Mouse (Mus musculus) c-Kit-positive CD71-positive TER-119-negative erythroid progenitor cells, embryonic 14.5 days (primary cell): Measurements from ENCODE around the gene Slc25a26.

Source experiments
- DNase-seq: peaks from one replicate; pipeline ENCODE4 v3.0.0-alpha.2; 2013; ENCODE audit warnings: low read depth

Gene Slc25a26

DNA sequence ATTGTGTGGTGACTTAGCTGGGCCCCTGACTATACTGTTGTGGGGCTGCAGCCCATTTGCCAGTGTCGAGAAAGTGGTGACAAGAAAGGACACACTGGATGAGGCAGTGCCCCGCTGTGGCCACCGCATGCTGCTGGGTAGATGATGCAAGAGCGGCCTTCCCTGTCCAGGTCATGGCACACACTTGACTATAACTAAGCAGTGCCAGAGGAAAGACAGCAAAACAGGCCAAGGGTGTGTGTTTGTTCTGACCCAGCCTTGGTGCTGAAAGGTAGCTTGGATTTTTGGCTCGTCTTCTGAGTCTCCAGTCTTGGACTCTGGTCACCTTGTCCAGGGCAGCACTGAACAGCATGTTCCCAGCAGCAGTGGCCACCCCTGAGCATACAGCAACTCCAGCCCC is 101.0 kb downstream of the Slc25a26 start:
- no peak for DNase-seq

GRCm38 (mm10) chr6:94601811-94602210 is 101.7 kb downstream of the Slc25a26 start:
- no peak for DNase-seq

DNA sequence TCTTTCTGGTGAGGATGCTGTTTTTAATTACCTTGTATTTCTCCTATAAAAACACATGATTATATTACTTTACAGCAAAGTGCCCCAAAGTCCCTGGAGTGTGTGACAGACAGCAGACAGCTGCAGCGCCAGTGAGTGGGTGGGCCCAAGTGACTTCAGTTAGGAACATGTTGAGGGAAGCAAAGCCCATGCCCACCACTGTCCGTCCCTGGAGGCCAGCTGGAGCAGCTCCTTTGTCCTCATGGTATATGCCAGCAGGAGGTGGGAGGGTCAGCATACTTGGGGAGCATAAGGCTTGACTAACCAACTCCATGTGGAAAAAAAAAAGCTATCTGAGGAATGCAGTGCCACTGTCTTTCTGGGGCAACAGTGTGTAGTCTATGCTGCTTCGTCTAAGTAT is 103.9 kb downstream of the Slc25a26 start:
- no peak for DNase-seq

DNA sequence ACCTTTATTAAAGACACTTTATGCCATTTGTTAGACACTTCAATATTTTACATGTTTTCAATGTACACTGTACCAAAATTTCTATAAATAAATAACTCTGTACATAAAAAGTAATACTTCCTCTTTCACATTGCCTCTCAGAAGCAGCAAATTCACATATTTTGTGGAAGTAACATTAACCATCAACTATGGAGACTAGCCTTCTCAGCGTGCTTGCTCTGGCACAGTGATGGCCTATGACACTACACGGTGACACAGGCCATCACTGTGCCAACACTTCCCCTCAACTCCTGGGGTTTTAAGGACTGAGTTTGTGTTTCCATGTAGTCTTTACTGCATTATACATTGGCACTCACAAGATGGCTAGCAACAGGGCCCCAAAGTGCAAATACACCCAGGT is 104.4 kb downstream of the Slc25a26 start:
- DNase-seq = no peak

DNA sequence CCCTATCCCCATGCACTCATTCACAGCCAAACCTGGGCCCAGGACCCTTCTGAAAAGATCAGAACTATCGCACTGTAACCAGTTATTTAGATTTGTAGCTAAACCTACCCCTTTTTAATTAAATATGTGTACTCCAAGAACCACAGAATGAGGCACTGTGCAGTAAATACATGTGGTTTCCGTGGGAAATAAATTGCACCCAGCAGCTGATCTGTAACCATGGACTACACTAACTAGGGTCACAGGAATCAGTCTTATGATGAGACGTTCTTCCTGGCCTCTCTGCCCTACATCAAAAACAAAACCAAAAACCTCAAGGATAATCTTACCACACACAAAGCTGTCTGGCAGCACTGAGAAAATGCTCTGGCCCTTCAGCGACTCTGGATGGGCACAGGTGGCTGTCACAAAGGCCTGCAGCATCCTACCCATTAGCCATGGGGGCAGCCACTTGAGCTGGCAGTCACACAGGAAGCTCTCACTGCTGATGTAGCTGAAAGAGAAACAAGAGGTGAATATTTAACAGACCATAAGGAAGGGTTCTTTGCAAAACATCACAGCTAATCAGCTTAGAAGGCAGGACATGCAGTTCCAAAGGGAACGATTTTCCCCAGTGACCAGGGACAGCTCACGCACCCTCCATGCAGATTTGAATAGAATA is 113.2 kb downstream of the Slc25a26 start:
- no peak for DNase-seq

DNA sequence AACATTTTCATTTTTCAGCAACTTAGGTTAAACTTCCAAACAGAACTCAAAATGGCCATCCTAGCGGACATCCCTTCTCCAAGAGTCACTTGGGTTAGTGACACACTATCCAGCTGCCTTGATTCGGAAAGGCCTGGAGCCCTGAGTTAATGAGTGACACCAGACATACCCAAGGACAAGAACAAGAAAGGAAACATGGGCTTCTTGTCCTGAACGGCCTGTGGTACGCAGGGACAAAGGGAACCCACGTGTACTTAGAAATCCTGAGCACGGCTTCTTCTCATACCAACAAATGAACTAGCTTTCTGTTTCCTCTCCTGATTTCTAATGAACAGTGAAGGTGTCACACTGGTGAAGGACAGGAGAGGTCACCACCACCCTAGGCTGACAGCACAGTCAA is 114.2 kb downstream of the Slc25a26 start:
- no peak for DNase-seq

DNA sequence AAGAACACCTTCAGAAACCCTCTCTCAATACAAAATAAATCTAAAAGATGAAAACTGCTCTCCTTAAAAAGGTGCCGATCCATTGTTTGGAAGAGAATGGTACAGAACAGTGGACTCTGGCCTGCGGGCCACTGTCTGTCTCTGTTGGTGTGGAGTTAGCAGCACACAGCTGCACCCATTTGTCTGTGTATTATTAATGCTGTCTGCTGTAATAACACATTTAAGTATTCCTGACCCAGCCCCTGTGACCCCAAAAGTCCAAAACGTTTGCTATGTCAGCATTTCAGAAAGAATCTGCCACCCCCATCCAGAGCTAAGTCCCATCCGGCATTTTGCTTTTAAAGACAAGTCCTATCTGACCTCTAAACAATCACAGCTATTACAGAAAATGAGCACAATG is 115.8 kb downstream of the Slc25a26 start:
- no peak for DNase-seq

DNA sequence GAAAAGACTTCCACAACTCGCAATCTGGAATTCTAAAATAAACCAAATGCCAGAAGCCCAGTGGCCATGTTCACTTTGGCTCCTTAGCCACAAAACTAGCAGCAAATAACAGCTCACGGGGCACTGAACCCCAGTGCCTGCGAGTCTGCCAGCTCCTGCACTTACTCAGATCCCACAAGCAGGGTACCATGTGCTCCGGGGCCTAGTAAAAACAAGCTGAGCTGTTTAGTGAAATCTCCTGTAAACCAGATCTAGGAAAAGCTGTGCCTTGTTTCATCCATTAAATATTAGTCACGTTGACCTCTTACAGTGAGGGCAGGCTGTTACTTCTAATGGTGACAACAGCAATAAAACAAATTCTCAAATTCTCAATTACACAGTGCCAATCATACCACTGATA is 118.5 kb downstream of the Slc25a26 start:
- DNase-seq = no peak

GRCm38 (mm10) chr6:94620287-94620686 is 120.2 kb downstream of the Slc25a26 start:
- no peak for DNase-seq

DNA sequence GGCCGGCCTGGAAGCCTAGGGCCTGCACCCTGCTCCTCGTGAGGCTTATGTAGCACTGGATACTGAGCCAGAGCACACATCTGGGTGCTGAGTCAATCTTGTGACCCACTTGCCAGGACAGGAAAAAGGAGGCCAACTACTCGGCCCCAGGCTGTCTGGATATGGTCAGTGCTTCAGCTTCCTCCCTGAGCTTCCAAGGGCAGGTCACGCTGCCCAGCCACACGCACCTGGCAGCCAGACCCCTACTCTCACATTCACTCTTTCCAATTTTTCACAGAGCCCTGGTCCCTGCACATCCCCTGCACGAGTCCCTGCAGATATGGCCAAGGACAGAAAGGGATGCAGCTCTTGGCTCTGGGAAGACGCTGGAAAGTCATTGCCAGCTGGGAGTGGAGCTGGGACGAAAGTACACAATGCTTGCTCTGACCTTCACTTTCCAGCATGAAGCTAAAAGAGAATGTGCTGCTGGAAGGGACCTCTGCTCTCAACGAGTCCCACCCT is 120.7 kb downstream of the Slc25a26 start:
- no peak for DNase-seq

GRCm38 (mm10) chr6:94622983-94623382 is 122.9 kb downstream of the Slc25a26 start:
- DNase-seq = no peak

GRCm38 (mm10) chr6:94624543-94624942 is 124.4 kb downstream of the Slc25a26 start:
- DNase-seq = no peak

GRCm38 (mm10) chr6:94625896-94626295 is 125.8 kb downstream of the Slc25a26 start:
- no peak for DNase-seq

GRCm38 (mm10) chr6:94626807-94627206 is 126.7 kb downstream of the Slc25a26 start:
- no peak for DNase-seq

DNA sequence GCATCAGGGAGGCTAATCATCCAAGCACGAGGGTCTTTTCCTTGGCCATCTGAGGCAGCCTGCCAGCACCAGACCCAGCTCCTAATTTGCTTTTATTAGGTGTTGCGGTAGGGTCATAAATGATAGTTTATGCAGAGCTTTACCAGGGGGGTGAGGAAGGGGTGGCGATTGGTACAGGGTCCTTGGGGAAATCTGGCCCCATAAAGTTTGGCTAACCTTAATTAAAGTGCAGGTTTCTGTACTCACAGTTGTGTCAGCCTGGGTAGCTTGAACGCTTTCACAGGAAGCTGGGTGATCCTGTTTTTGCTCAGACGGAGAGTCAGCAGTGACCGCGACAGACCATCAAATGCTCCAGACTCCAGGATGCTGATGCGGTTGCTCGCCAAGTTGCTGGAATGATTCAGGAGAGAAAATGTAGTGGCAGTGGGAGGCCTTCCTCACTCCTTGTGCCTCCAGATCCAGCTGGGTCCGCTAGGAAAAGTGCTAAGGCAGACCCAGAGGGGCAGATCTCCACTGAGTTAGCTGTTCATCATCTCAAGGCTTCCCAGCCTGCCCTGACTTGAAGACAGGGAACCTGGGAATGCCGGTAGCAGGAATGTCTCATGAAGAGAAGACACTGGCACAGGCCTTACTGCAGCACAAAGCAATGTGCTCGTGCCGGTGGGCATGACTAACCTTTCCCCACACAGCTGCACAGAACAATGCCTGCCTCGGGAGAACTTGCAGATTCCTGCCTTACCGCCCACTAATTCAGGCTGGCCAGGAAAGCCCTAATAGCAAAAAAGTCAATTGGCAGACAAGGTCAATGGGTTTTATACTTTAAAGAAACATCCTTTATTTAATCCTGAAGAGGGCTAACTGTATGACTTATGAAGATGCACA is 127.8 kb downstream of the Slc25a26 start:
- DNase-seq = no peak

DNA sequence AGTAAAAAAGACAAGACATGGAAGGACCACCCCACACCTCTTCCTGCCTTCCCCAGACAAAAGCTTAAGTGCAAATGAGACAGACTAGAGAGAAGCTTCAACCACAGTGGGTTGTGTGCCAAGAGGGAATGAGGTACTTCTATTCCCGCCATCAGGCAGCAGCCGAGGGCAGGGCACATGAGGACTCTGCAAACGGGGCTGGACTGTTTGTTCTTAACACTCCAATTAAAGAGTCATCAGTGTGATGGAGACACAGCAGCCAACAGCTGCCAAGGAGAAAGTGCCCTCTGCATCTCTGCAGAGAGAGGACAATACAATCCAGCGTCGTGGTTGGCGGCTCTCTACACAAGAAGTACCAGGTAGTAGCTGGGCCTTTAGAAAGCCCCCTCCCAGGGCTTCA is 128.7 kb downstream of the Slc25a26 start:
- DNase-seq = no peak

DNA sequence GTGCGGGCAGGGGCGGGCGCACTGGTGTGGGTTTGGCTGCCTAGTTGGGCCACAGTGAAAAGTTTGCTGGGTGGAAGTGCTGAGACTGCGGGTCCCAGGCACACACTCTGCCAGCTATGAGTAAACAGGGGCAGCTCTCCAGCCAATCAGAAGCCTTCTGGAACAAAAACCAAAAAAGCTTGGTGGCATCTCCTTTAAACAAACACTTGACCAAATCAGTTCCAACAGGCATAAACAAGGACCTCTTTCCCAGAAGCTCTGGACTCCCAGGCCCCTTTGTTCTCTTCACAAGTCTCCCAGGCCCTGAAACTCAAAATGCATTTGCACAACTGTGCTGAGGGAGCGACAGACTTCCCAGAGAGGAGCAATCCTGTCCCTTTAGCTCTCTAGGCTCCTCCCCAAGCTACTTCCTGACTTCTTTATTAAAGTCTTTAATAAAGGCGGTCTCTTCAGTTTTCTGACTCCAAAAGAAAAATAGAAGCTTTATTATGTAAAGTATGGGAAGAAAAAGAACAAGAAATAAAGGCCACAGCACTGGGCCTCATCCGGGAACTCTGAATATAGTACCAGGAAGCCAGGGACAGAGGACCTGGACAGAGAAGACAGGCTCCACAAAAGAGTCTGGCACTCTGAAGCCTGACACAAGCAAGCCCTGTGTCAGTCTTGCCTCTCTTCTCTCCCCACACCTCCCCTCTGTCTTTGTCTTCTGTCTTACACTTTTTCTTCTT is 131.1 kb downstream of the Slc25a26 start:
- DNase-seq = no peak

DNA sequence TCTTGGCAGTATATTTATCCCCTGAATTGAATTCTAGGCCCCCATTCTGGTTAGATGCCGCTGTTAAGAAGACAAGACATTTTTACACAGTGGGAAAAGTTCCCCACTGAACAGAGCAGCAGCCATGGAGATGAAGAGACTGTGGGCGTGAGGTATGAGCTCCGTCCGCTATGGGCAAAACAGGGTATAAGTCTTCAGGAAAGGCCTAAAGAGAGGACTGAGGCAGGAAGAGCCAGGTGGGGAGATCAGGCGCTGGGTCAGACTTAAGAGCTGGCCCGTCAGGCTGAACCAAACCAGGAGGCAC is 131.6 kb downstream of the Slc25a26 start:
- no peak for DNase-seq

- DNase-seq = no peak
These were observed 134.1 kb downstream of the Slc25a26 start for GRCm38 (mm10) chr6:94634274-94634673.

DNA sequence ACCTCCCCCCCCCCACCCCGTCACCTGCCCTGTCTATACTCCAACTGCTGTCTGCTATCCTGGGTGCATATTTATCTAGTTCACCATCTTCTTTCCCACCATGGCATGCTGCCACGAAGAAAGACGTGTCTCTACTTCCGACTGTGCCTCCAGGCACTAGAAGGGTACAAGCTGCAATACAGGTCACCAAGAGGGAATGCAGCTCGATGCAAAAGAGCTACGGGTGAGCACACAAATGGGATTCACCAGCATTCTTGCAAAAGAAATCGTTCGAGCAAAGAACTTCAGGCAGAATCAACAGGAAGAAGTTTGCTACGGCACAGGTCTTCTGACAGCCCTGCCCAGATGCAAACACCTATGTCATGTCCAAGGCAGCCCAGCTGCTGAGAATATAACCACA is 134.6 kb downstream of the Slc25a26 start:
- no peak for DNase-seq

- DNase-seq = no peak
These were observed 135.2 kb downstream of the Slc25a26 start for GRCm38 (mm10) chr6:94635343-94635742.

GRCm38 (mm10) chr6:94637024-94637434 is 136.9 kb downstream of the Slc25a26 start:
- no peak for DNase-seq

- no peak for DNase-seq
These were observed 140.2 kb downstream of the Slc25a26 start for GRCm38 (mm10) chr6:94640297-94640696.
